Mouse (Mus musculus) liver, embryonic 14.5 days (tissue): Measurements from ENCODE around the gene Dnaja2. TPM values are rescaled to one million over a fixed set of nuclear protein-coding genes. Genes with fewer than 3 reads are reported as not detected.

Experiments used
- ATAC-seq: fragments of 200-750 bp; cut with Nextera tagmentation; 2 replicates; pipeline ENCODE4 v1.8.0; 2017; ENCODE audit warnings: moderate number of reproducible peaks, mild to moderate bottlenecking, moderate library complexity; ENCODE audit not compliant: insufficient read depth
- DNase-seq, 3 experiments: peaks; one replicate each; pipeline ENCODE4 v3.0.0-alpha.2; 2012 to 2013; ENCODE audit warnings: low read depth in 3 of 3, low spot score in 3 of 3
- H3K27ac ChIP-seq: fragments of 300-500 bp; sonication (generic); 2 replicates; pipeline ENCODE4 v1.5.1; 2014; ENCODE audit warnings: moderate library complexity, mild to moderate bottlenecking, control low read depth, inconsistent platforms
- H3K27me3 ChIP-seq: fragments of 300-500 bp; sonication (generic); 2 replicates; pipeline ENCODE4 v1.6.1; 2014; ENCODE audit warnings: mild to moderate bottlenecking, low read length, moderate library complexity; ENCODE audit not compliant: control insufficient read depth, insufficient read depth
- H3K36me3 ChIP-seq: fragments of 300-500 bp; sonication (generic); replicated peaks from 2 replicates; pipeline ENCODE4 v1.6.1; 2014; ENCODE audit warnings: low read depth; ENCODE audit not compliant: control insufficient read depth, insufficient read depth
- H3K4me1 ChIP-seq, 2 experiments: fragments of 200-500 bp in 1 of 2; fragments of 300-500 bp in 1 of 2; sonication (generic) in 1 of 2; replicated peaks; 2 replicates each; pipeline ENCODE4 v1.6.1; 2012 to 2014; ENCODE audit warnings: antibody characterized with exemption in 1 of 2, inconsistent platforms in 1 of 2, low read length in 1 of 2; ENCODE audit not compliant: control insufficient read depth in 2 of 2, insufficient read depth in 2 of 2
- H3K4me2 ChIP-seq: fragments of 300-500 bp; sonication (generic); 2 replicates; pipeline ENCODE4 v1.6.1; 2014; ENCODE audit warnings: low read depth, mild to moderate bottlenecking, control low read depth, moderate library complexity
- H3K4me3 ChIP-seq, 2 experiments: fragments of 200-500 bp in 1 of 2; fragments of 300-500 bp in 1 of 2; sonication (generic) in 1 of 2; 2 replicates each; pipeline ENCODE4 v1.5.1; 2012 to 2014; ENCODE audit warnings: low read depth in 2 of 2, low read length in 2 of 2, mild to moderate bottlenecking in 2 of 2, control low read depth in 1 of 2, inconsistent platforms in 1 of 2, moderate library complexity in 1 of 2; ENCODE audit not compliant: insufficient read depth in 1 of 2
- H3K9ac ChIP-seq: fragments of 300-500 bp; sonication (generic); replicated peaks from 2 replicates; pipeline ENCODE4 v1.6.1; 2014; ENCODE audit warnings: mild to moderate bottlenecking, control low read depth, moderate library complexity
- H3K9me3 ChIP-seq: fragments of 300-500 bp; sonication (generic); 2 replicates; pipeline ENCODE4 v1.6.1; 2016; ENCODE audit warnings: low read length, mixed read lengths; ENCODE audit not compliant: control insufficient read depth
- CTCF ChIP-seq: IDR thresholded peaks from 2 replicates; pipeline ENCODE4 v1.5.1; 2016; ENCODE audit warnings: antibody characterized with exemption, low read depth, control low read depth
- EP300 ChIP-seq: IDR thresholded peaks from 2 replicates; pipeline ENCODE4 v1.6.1; 2016; ENCODE audit warnings: antibody characterized with exemption, low read depth
- WGBS: fragments of 180-500 bp; shearing (Covaris S2); extraction: QIAGEN DNeasy Blood & Tissue Kit; methylation state at CpG from one replicate; pipeline ENCODE4 v1.1.7; 2014; ENCODE audit not compliant: insufficient replicate concordance; 5-methylcytosine and 5-hydroxymethylcytosine counted together
- polyA plus RNA-seq, 2 experiments: library from polyadenylated mRNA; depleted of rRNA in 1 of 2; stranded (reverse) in 1 of 2; unstranded in 1 of 2; fragments of >200 nt; fragmentation: Nextera tagmentation in 1 of 2; extraction: Ambion mirVana in 1 of 2; gene quantifications; 2 replicates each; pipeline versions ENCODE4 v1.2.1 to v1.2.3; 2012 to 2014

The Dnaja2 gene
- polyA plus RNA-seq, 2 experiments: 26.9 to 73.3 TPM

- no peak for TF ChIP-seq EP300
- no peak for TF ChIP-seq CTCF
- WGBS: 67% methylated on average over 20 of the region's 20 CpGs
- Histone ChIP-seq H3K27ac (no peak overlapping the region), H3K4me2 (no peak overlapping the region), H3K9ac (no peak overlapping the region), H3K36me3 (no peaks in the 10 kb centered on the region), H3K4me3 (no peak overlapping the region), H3K27me3 (peaks cover 2% of the 10 kb centered on the region; the same call in 1 of the 2 replicates), H3K4me1 (no peaks in the 10 kb centered on the region), H3K9me3 (no peaks in the 10 kb centered on the region)
- no peak for ATAC-seq
- DNase-seq: no peak
Measured at GRCm38 (mm10) chr8:85487906-85488620, 67.1 kb downstream of the Dnaja2 start.

Other genes starting within 250 kb of the Dnaja2 start
- 33.0 and 42.1 TPM in 2 replicates for gene Mylk3, start 169.0 kb downstream of the Dnaja2 start, polyA plus RNA-seq (2012; rRNA removed)
- gene Mylk3, start 169.0 kb downstream of the Dnaja2 start, polyA plus RNA-seq (2014; fragmentation: Nextera tagmentation; extraction: Ambion mirVana): 48.7 and 53.1 TPM in 2 replicates
- gene 4921524J17Rik, start 122.5 kb downstream of the Dnaja2 start, polyA plus RNA-seq (2012; rRNA removed): 5.4 and 7.0 TPM in 2 replicates
- 15.4 and 17.1 TPM in 2 replicates for gene 4921524J17Rik, start 122.5 kb downstream of the Dnaja2 start, polyA plus RNA-seq (2014; fragmentation: Nextera tagmentation; extraction: Ambion mirVana)
- gene Gpt2, start 62.8 kb downstream of the Dnaja2 start, polyA plus RNA-seq (2012; rRNA removed): 8.1 and 8.7 TPM in 2 replicates
- gene Gpt2, start 62.8 kb downstream of the Dnaja2 start, polyA plus RNA-seq (2014; fragmentation: Nextera tagmentation; extraction: Ambion mirVana): 13.1 and 15.5 TPM in 2 replicates
- 0.42 and 0.56 TPM in 2 replicates for gene Neto2, start 145.6 kb upstream of the Dnaja2 start, polyA plus RNA-seq (2012; rRNA removed)
- gene Neto2, start 145.6 kb upstream of the Dnaja2 start, polyA plus RNA-seq (2014; fragmentation: Nextera tagmentation; extraction: Ambion mirVana): 1.4 and 1.5 TPM in 2 replicates